Mouse (Mus musculus) cortical plate, adult 2 months (tissue): ENCODE results near the gene Stx11. TPM values are rescaled to one million over a fixed set of nuclear protein-coding genes. Genes with fewer than 3 reads are reported as not detected.

ENCODE experiments used
- H3K27ac ChIP-seq: fragments of 200-500 bp; 2 replicates; pipeline ENCODE4 v1.5.1; 2012; ENCODE audit warnings: low read length, control low read depth, inconsistent platforms; ENCODE audit not compliant: insufficient read depth
- H3K4me1 ChIP-seq: fragments of 200-500 bp; 2 replicates; pipeline ENCODE4 v1.6.1; 2011; ENCODE audit warnings: low read length; ENCODE audit not compliant: control insufficient read depth, insufficient read depth
- H3K4me3 ChIP-seq: fragments of 200-500 bp; 2 replicates; pipeline ENCODE4 v1.5.1; 2011; ENCODE audit warnings: mild to moderate bottlenecking, low read length, control low read depth; ENCODE audit not compliant: insufficient read depth
- CTCF ChIP-seq: fragments of 200-500 bp; IDR thresholded peaks from 2 replicates; pipeline ENCODE4 v1.5.1; 2011; ENCODE audit warnings: mild to moderate bottlenecking, control low read depth, low read length; ENCODE audit not compliant: insufficient read depth; ENCODE audit errors: extremely low read depth
- POLR2A ChIP-seq: fragments of 200-500 bp; IDR thresholded peaks from 2 replicates; pipeline ENCODE4 v1.6.1; 2011; ENCODE audit warnings: mild to moderate bottlenecking, low read length, control low read depth; ENCODE audit not compliant: insufficient read depth; ENCODE audit errors: extremely low read depth
- polyA plus RNA-seq: library from polyadenylated mRNA; depleted of rRNA; stranded (reverse); fragments of >200 nt; gene quantifications from 2 replicates; pipeline ENCODE4 v1.2.3, GENCODE M21; 2012

The Stx11 gene
- polyA plus RNA-seq, 1 experiment = 0.25 TPM

- TF ChIP-seq CTCF = no peak
- no peak for TF ChIP-seq POLR2A
- no peak overlapping the region for H3K4me3 ChIP-seq
- H3K4me1 ChIP-seq = no peaks in the 10 kb centered on the region
- H3K27ac ChIP-seq = no peak overlapping the region
Measured at GRCm38 (mm10) chr10:12986485-12986884, 22.4 kb upstream of the Stx11 start.

GRCm38 (mm10) chr10:12985028-12985427 lies 20.9 kb upstream of the Stx11 start:
- Histone ChIP-seq H3K27ac (no peak overlapping the region), H3K4me1 (no peaks in the 10 kb centered on the region), H3K4me3 (no peak overlapping the region)
- no peak for TF ChIP-seq CTCF
- TF ChIP-seq POLR2A = no peak

GRCm38 (mm10) chr10:12983516-12983915 lies 19.4 kb upstream of the Stx11 start:
- no peak for TF ChIP-seq CTCF
- TF ChIP-seq POLR2A = no peak
- H3K4me1 ChIP-seq = no peaks in the 10 kb centered on the region
- no peak overlapping the region for H3K4me3 ChIP-seq
- no peak overlapping the region for H3K27ac ChIP-seq

- Histone ChIP-seq H3K27ac (no peak overlapping the region), H3K4me1 (no peaks in the 10 kb centered on the region), H3K4me3 (no peak overlapping the region)
- no peak for TF ChIP-seq CTCF
- no peak for TF ChIP-seq POLR2A
Measured at GRCm38 (mm10) chr10:12981071-12981470, 17.0 kb upstream of the Stx11 start.

GRCm38 (mm10) chr10:12977787-12978212 lies 13.7 kb upstream of the Stx11 start:
- H3K27ac ChIP-seq = no peak overlapping the region
- no peaks in the 10 kb centered on the region for H3K4me1 ChIP-seq
- H3K4me3 ChIP-seq = no peak overlapping the region
- no peak for TF ChIP-seq POLR2A
- TF ChIP-seq CTCF = no peak

- TF ChIP-seq POLR2A (no peak), CTCF (no peak)
- Histone ChIP-seq H3K4me3 (no peak overlapping the region), H3K27ac (no peak overlapping the region), H3K4me1 (no peaks in the 10 kb centered on the region)
Measured at GRCm38 (mm10) chr10:12976552-12976951, 12.5 kb upstream of the Stx11 start.

- TF ChIP-seq CTCF = no peak
- TF ChIP-seq POLR2A = no peak
- H3K4me1 ChIP-seq = no peaks in the 10 kb centered on the region
- H3K4me3 ChIP-seq = no peak overlapping the region
- H3K27ac ChIP-seq = no peak overlapping the region
Measured at GRCm38 (mm10) chr10:12975957-12976356, 11.9 kb upstream of the Stx11 start.

- no peak overlapping the region for H3K27ac ChIP-seq
- TF ChIP-seq CTCF (no peak), POLR2A (no peak)
Measured at GRCm38 (mm10) chr10:12975461-12975860, 11.4 kb upstream of the Stx11 start.

GRCm38 (mm10) chr10:12974572-12974971 lies 10.5 kb upstream of the Stx11 start:
- TF ChIP-seq POLR2A (no peak), CTCF (no peak)
- H3K4me3 ChIP-seq = no peak overlapping the region

More at GRCm38 (mm10) chr10:12975461-12975860, 11.4 kb upstream of the Stx11 start:
- H3K4me3 ChIP-seq = no peak overlapping the region
- H3K4me1 ChIP-seq = no peaks in the 10 kb centered on the region

GRCm38 (mm10) chr10:12965669-12966180 lies 1.6 kb upstream of the Stx11 start:
- no peak for TF ChIP-seq POLR2A
- TF ChIP-seq CTCF = no peak
- no peaks in the 10 kb centered on the region for H3K4me1 ChIP-seq
- H3K27ac ChIP-seq = no peak overlapping the region
- H3K4me3 ChIP-seq = no peak overlapping the region

More at GRCm38 (mm10) chr10:12974572-12974971, 10.5 kb upstream of the Stx11 start:
- Histone ChIP-seq H3K4me1 (no peaks in the 10 kb centered on the region), H3K27ac (no peak overlapping the region)
